Mouse (Mus musculus) erythroblast, embryonic 14.5 days (primary cell): ENCODE measurements around the gene Swap70.

Experiments used
- GATA1 ChIP-seq: IDR thresholded peaks from 2 replicates; pipeline ENCODE4 v1.6.1; 2012; ENCODE audit warnings: low read length, inconsistent platforms, mixed read lengths
- TAL1 ChIP-seq: IDR thresholded peaks from 3 replicates; pipeline ENCODE4 v1.6.1; 2012; ENCODE audit warnings: low read length, inconsistent platforms, mixed read lengths

GRCm38 (mm10) chr7:110221586-110222481, at the start of gene Swap70:
- TF ChIP-seq TAL1 (no peak), GATA1 (no peak)
